Mouse (Mus musculus) ES-E14 (cell line): ENCODE results near the gene Ctsh.

Source experiments
- CHD2 ChIP-seq: IDR thresholded peaks from 2 replicates; pipeline ENCODE4 v1.6.1; 2014; ENCODE audit warnings: mild to moderate bottlenecking, low read depth, low read length, inconsistent platforms
- HCFC1 ChIP-seq: IDR thresholded peaks from 2 replicates; pipeline ENCODE4 v1.6.1; 2012; ENCODE audit warnings: low read length, inconsistent platforms, borderline replicate concordance; ENCODE audit not compliant: insufficient read depth
- MAFK ChIP-seq: IDR thresholded peaks from 2 replicates; pipeline ENCODE4 v1.6.1; 2014; ENCODE audit warnings: mild to moderate bottlenecking, low read depth, low read length, inconsistent platforms; ENCODE audit not compliant: insufficient read depth

DNA sequence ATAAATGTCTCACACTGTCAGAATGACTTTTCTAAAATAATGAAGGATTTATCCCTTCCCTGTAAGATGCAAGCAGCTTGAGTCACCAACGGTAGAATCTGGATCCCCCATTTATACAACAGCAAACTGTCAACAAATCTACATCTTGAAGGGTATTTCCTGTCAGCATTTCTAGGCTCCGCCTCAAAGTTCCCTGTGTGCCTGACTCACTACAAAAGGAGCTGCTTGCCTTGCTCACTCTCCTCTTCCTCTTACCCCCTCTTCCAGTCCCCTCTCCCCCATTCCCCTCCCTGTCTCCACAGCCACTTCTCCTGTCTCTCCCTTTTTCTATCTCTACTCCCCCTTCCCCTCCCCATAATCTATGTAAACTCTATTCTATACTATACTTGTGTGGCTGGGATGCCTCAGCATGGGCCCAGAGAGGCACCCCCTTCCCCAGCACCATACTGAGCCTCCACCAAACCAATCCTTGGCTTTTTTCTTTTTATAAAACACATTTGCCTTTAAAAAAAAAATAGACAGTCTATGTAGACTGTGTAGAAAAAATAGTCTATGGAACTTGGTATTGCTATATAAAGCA is 34.0 kb downstream of the Ctsh start:
- TF ChIP-seq HCFC1, result no peak
- no peak for TF ChIP-seq CHD2
- no peak for TF ChIP-seq MAFK
